Mouse (Mus musculus): ENCODE results near the gene Scrn2.

Scrn2 gene

DNA sequence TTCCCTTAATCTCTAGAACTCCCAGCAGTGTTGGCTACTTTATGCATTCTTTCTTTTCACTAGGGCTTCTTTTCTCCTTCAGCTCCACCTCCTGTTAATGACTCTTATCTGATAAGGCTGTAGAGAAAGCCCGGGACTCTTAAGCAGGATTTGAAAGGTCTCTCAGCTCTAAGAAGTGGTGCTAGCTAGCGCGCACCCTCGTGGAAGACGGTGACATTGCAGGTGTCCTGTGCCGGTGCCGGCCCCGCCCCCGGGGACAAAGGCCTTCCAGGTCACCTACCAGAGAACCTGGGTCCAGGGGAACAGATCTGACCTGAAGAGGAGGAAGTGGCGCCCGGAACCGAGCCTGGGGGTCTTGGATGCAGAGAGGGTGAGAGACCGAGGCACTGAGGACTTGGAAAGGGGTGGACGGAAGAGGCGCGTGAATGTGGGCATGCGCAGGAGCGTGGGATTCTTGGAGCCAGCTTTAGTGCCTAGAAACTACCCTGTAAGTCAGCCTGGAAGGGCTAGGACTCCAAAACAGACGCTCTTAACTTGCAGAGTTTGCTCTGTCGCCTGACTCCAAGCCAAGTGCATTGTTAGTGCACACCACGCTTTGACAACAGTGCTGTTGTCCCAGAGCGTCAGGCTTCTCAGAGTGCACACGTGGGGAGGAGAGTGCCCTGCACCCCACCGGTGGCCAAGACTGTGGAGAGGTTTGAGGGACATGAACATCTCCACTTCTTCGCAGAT lies at the start of gene Scrn2:
Gene Scrn2, plus strand, starts transcription at position 253 of the 732 bp plus-strand sequence.
- peak; percentile 74 to 80 for DNase-seq (ENCODE audit: low spot score in 2 of 2)

DNA sequence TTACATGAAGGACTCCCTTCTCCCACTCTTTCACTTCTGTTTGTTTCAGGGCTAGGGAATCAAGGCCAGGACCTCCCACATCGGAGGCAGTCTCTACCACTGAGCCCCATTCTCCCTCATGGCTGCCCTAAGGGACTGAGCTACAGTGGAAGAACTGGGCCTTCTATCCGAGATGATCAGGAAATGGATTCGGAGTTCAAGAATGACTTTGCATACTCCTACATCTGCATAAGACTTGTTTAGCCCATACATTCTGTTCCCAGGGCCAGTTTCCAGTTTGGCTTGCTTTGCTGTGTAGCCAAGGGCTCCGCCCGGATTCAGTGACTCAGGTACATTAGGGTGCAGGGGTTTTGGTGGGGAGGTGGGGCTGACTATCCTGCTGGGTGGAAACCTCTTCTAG lies 49.7 kb upstream of the Scrn2 start:
- DNase-seq (ENCODE audit: low spot score in 2 of 2), result no peak

- no peak for DNase-seq (ENCODE audit: low spot score in 2 of 2)
These were observed 48.3 kb upstream of the Scrn2 start for GRCm38 (mm10) chr11:96981461-96981860.

DNA sequence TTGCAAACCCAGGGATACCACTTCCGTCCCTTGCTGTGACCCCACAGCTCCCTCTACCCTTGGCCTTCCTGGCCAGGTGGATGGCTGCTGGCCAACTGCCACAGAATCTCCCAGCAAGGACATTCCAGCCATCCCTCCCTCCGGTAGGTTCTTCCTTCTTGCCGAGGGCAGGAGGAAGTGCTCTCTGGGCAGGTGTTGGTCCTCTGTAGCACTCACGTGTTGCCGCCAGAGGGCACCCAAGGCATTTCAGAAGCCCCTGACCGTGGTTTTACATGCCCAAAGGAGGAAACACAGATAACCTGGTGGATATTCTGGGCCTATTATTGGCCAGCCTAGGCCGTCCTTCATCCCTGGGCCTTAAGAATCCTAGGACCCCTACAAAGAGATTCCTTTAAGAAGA lies 47.4 kb upstream of the Scrn2 start:
- DNase-seq (ENCODE audit: low spot score in 2 of 2), result peak; percentile 83 to 84

DNA sequence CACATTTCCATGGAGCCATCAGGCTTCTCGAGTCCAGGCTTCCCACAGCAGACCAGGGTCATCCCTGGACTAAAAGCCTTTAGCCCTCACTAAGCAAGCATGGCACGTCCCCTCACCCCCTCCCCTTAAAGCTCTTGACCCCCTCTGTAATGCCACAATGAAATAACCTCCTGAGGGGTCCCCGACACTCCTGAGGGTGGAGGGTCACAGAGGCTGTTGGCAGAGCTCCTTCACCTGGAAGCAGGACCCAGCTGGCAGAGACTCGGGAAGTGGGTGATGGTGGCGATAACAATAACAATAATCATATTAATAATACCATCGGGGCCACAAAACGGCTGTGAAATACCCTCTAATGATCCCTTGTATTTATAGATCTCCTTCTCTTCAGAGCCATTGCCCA lies 46.9 kb upstream of the Scrn2 start, which contains the start of gene Sp2:
Gene Sp2, minus strand, starts transcription at position 101 of the 400 bp plus-strand sequence.
- no peak for DNase-seq (ENCODE audit: low spot score in 2 of 2)

DNA sequence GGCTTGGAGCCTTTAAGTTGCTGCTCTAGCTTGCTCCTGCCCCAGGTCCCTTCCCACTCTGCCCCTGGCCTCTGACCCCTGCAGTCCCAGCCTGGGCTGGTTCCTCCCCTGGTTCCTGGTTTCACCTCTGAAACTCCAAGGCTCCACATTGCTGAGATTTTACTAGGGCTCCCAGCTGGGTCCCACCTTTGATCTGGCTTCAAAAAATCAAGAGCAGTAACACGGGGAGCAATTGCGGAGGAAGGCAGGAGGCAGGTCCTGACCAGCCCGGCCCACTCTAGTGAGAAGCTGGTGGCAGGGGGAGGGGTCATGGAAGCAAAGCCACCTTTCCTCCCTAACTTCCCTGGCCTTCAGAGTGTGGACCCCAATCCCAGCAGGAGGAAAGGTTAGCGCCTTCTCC lies 44.8 kb upstream of the Scrn2 start:
- no peak for DNase-seq (ENCODE audit: low spot score in 2 of 2)

GRCm38 (mm10) chr11:96986463-96986862 lies 43.3 kb upstream of the Scrn2 start:
- no peak for DNase-seq (ENCODE audit: low spot score in 2 of 2)

- peak; percentile 47 to 53 for DNase-seq (ENCODE audit: low spot score in 2 of 2)
These were observed 41.7 kb upstream of the Scrn2 start for GRCm38 (mm10) chr11:96987873-96988655.

DNA sequence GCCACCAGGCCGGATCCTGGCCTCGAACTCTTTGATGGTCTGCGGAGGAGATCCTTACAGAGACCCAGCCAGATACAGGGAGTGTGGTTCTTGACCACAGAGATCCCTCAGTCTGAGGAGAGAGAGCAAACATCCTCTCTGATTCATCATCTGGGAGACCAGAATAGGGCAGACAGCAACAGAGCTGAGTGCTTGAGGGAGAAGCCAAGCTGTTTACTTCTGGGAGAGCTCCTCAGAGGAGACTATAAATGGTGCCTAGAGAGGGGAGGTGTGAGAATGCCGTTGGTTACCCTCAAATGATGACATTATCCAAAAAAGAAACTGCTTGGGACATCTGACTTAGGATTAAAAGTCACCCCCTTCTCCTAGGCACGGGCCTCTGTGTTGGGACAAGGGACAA lies 38.2 kb upstream of the Scrn2 start:
- no peak for DNase-seq (ENCODE audit: low spot score in 2 of 2)

- DNase-seq (ENCODE audit: low spot score in 2 of 2), result no peak
These were observed 36.9 kb upstream of the Scrn2 start for GRCm38 (mm10) chr11:96992722-96993311.

GRCm38 (mm10) chr11:96995031-96995430 lies 34.7 kb upstream of the Scrn2 start:
- DNase-seq (ENCODE audit: low spot score in 2 of 2), result no peak

GRCm38 (mm10) chr11:96995836-96996772 lies 33.6 kb upstream of the Scrn2 start:
- no peak for DNase-seq (ENCODE audit: low spot score in 2 of 2)

DNA sequence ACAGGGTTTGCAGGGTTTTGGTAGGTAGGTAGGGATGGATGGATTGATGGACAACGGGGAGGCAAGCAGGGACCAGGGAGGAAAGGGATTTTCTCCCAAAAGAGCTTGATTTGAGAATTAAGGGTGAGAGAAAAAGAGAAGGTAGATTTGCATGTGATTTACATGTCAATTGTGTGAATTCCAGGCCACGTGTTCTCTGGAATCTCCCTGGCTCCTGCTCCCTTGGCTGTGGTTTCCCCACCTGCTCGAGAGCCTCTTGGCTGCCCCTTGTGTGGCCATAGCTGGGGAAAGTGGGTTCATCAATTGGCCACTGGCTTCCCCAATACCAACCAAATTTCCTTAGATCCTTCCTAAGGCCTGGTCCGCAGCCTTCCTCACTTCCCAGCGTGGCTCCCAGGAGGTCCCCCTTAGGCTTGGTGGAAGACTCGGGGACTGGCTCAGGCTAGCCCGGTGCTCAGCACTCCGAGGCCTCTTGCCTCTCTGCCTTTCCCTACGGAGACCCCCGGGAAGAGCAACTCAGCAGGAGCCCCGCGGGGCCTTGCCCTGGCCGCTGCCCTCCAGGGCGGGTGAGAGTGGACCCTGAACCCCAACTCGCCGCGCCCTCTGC lies 32.9 kb upstream of the Scrn2 start:
- DNase-seq (ENCODE audit: low spot score in 2 of 2), result no peak

DNA sequence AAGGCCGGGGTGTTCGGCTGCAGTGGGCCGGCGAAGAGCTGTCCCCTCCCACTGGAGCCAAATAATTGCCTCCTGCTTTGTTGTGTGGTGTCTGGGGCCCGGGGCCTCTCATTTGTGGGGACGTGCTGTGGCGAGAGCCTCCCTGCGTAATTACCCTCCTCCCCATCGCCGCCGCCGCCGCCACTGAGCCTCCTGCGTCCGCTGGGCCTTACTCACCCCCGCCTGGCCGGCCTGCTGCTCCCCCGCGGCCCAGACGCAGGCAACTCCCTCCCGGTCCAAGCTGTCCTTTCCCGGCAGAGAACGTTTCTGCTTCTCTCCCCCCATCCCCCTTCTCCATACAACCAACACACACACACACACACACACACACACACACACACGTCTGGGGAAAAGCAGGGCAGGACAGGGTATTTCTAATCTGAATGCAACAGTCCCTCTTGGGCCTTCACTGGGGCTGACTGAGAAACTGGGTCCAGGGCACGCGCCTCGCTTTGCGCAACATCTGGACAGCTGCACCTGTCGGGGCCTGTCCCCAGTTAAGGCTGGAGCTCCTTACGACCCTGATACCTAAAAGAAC lies 32.3 kb upstream of the Scrn2 start:
- peak in 1 of 2 experiments; percentile 32 for DNase-seq (ENCODE audit: low spot score in 2 of 2)

GRCm38 (mm10) chr11:97003170-97003569 lies 26.6 kb upstream of the Scrn2 start:
- no peak for DNase-seq (ENCODE audit: low spot score in 2 of 2)

- no peak for DNase-seq (ENCODE audit: low spot score in 2 of 2)
These were observed 22.5 kb upstream of the Scrn2 start for GRCm38 (mm10) chr11:97007093-97007794.

DNA sequence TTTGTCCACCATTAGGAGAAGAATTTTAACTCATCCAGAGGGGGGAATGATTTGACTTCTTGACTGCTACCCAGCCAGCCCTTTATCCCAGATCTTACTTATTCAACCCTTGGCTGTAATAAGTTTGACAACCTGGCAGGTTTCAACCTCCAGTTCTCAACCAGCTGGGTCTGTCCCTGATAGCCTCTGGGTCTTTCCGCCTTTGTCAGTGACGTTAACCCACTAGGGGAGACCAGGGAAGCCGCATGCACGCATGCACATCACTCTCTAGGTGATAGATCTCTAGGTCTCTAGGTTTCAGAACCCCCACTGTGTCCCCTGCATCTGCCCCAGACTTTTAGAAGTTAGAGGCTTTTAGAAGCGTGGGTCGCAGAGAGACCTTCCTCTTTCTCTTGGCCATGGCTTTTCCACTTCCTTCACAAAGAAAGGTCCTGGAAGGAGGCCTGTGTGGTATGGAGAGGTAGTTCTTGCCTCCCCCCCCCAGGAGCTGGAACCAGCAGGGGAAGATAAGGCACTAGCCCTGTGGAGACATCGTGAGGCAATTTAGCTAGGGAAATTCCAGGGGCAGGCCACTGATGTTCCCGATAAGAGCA lies 20.4 kb upstream of the Scrn2 start:
- no peak for DNase-seq (ENCODE audit: low spot score in 2 of 2)

DNA sequence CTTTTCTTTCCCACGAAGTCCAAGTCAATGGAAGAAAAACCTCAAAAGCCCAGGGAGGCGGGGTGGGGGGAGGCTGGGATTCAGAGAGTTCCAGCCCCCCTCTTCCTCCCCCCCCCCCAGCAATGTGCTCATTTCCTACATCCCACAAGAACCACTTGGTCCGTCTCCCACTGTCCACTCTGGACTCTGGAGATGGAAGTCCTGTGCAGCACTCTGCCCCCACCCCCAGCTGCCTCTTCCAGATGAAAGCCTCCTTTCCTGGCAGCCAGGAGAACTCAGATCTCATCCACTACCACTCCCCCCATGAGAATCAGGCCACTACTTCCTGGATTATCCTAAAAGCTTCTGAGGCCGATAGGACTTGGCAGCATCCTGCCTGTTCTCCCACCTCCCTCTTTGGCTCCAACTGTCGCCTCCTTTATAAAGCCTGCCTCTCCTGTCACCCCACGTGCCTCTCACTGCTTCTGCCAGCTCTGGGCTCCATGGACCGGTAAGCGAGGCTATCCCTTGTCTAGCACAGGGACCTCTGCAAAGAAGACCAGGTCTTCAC lies 16.5 kb upstream of the Scrn2 start, which contains the start of gene Sp6:
Gene Sp6, plus strand, starts transcription at position 274 of the 550 bp plus-strand sequence.
- DNase-seq (ENCODE audit: low spot score in 2 of 2), result no peak
